In the genomic region with DNA sequence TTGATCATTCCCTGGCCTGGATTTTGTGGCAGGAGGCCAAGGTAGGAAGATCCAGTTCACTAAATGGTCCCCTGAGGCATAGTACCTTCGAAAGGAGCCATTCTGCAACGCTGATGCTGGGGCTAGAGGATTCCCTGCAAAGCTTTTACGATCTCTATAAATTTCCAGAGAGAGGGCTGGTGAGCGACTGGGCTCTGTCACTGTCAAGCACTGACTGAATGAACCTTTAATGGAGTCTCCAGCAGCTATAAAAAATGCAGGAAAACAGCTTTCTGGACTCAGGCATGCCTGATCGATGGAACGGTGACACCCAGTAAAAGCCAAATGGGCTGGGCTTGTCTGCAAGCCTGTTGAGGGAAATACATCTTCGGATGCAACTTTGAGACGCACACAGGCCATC, we compare ENCODE assay signal across 26 mouse cellular contexts.
DNase-seq lines count a peak whose midpoint lies in the region; ATAC-seq and TF ChIP-seq lines count a peak whose summit lies in the region.
"Had no signal": no experiment of that assay in that cellular context is flagged by ENCODE, and none has a peak within 500 bp of the region (broad histone marks: within the 10 kb centered on the region; RNA-seq: fewer than 3 reads in every experiment).

No protein-coding gene starts in this region.

- DNase-seq in embryo, embryonic 10.5 days (ENCODE audit: low spot score), result peak; percentile 17
- no peak for DNase-seq in embryo, embryonic 10 days (ENCODE audit: low spot score)
- DNase-seq in limb, embryonic 11.5 days (ENCODE audit: low spot score), result peak; percentile 50
- DNase-seq in limb, embryonic 10.5 days (ENCODE audit: low spot score), result no peak
- peak; percentile 91 for DNase-seq in MN1 (ENCODE audit: low spot score)
- peak; percentile 67 for DNase-seq in limb, embryonic 14.5 days (ENCODE audit: low spot score)
- no peak for DNase-seq in Muller cell, postnatal 12 days (ENCODE audit: inconsistent ontology term)
- DNase-seq: adrenal gland, postnatal 14 days; cerebellum, adult 9-10 months; gastrocnemius, postnatal 10 days; heart, postnatal 4 days; kidney, adult 18-20 months; kidney, postnatal 14 days; left cerebral cortex, postnatal 4 days; retina, postnatal 1 day; right cerebral cortex, postnatal 25 days; spleen, adult 18-20 months; thymus, adult 18-20 months; thymus, postnatal 4 days had no signal

- no peak for TF ChIP-seq POLR2A in limb, embryonic 14.5 days (IDR thresholded peaks at IDR 0.05; ENCODE audit: borderline replicate concordance, extremely low read depth, insufficient read depth, insufficient read length)

- H3K27me3 ChIP-seq in limb, embryonic 11.5 days (ENCODE audit: control insufficient read depth, insufficient read depth, low read length), result no peaks in the 10 kb centered on the region
- H3K27me3 ChIP-seq in limb, embryonic 10.5 days (ENCODE audit: low read depth, poor library complexity, severe bottlenecking), result peaks cover 75% of the 10 kb centered on the region
- no peaks in the 10 kb centered on the region for H3K27me3 ChIP-seq in limb, embryonic 14.5 days (ENCODE audit: control insufficient read depth, insufficient read depth, low read length)
- H3K27me3 ChIP-seq: forebrain, embryonic 13.5 days had no signal

- H3K27ac ChIP-seq in limb, embryonic 11.5 days (replicated peaks; ENCODE audit: low read depth, low read length), result no peak overlapping the region
- H3K27ac ChIP-seq in limb, embryonic 10.5 days, result no peak overlapping the region
- no peak overlapping the region for H3K27ac ChIP-seq in limb, embryonic 14.5 days (replicated peaks; ENCODE audit: low read depth, low read length)
- H3K27ac ChIP-seq: forebrain, embryonic 13.5 days; heart, embryonic 10.5 days; hindbrain, embryonic 14.5 days; liver, embryonic 14.5 days; midbrain, embryonic 12.5 days had no signal

- peaks cover 4% of the 10 kb centered on the region; the same call in 1 of the 2 replicates for H3K4me1 ChIP-seq in limb, embryonic 11.5 days (ENCODE audit: control insufficient read depth, insufficient read depth, low read length)
- H3K4me1 ChIP-seq in limb, embryonic 10.5 days, result peaks cover 19% of the 10 kb centered on the region
- 0 out of 2 replicates have a peak, but pooled peaks cover 12% of the 10 kb centered on the region for H3K4me1 ChIP-seq in limb, embryonic 14.5 days (ENCODE audit: control insufficient read depth, insufficient read depth, low read length)
- H3K4me1 ChIP-seq: forebrain, embryonic 13.5 days; midbrain, embryonic 12.5 days had no signal

- no peak overlapping the region for H3K4me3 ChIP-seq in limb, embryonic 11.5 days (ENCODE audit: low read depth, low read length)
- no peak overlapping the region for H3K4me3 ChIP-seq in limb, embryonic 10.5 days
- no peak overlapping the region for H3K4me3 ChIP-seq in limb, embryonic 14.5 days (replicated peaks; ENCODE audit: low read length)
- H3K4me3 ChIP-seq: forebrain, embryonic 13.5 days; heart, embryonic 10.5 days; midbrain, embryonic 12.5 days had no signal

- no peaks in the 10 kb centered on the region for H3K9me3 ChIP-seq in limb, embryonic 11.5 days (ENCODE audit: control insufficient read depth, low read length)
- no peaks in the 10 kb centered on the region for H3K9me3 ChIP-seq in limb, embryonic 10.5 days (replicated peaks)
- H3K9me3 ChIP-seq in limb, embryonic 14.5 days (ENCODE audit: control insufficient read depth, low read length), result no peaks in the 10 kb centered on the region
- H3K9me3 ChIP-seq: forebrain, embryonic 13.5 days; heart, embryonic 10.5 days; midbrain, embryonic 12.5 days had no signal

- no peak overlapping the region for H3K9ac ChIP-seq in limb, embryonic 11.5 days (ENCODE audit: low read length)
- H3K9ac ChIP-seq in limb, embryonic 14.5 days (ENCODE audit: low read depth, low read length, severe bottlenecking), result no peak overlapping the region
- H3K9ac ChIP-seq: forebrain, embryonic 13.5 days; hindbrain, embryonic 14.5 days; liver, embryonic 14.5 days; midbrain, embryonic 12.5 days had no signal

- 10% methylated on average over 8 of the region's 8 CpGs for WGBS in limb, embryonic 11.5 days
- 22% methylated on average over 8 of the region's 8 CpGs for WGBS in limb, embryonic 10.5 days
- 13% methylated on average over 8 of the region's 8 CpGs for WGBS in limb, embryonic 14.5 days

- H3K4me2 ChIP-seq in limb, embryonic 11.5 days (ENCODE audit: low read depth, severe bottlenecking), result no peak overlapping the region
- no peak overlapping the region for H3K4me2 ChIP-seq in limb, embryonic 14.5 days (replicated peaks; ENCODE audit: low read depth, low read length, severe bottlenecking)
- H3K4me2 ChIP-seq: forebrain, embryonic 13.5 days; hindbrain, embryonic 14.5 days; midbrain, embryonic 12.5 days had no signal

- no peaks in the 10 kb centered on the region for H3K36me3 ChIP-seq in limb, embryonic 11.5 days (ENCODE audit: control insufficient read depth, insufficient read depth, low read length)
- H3K36me3 ChIP-seq in limb, embryonic 10.5 days, result no peaks in the 10 kb centered on the region
- H3K36me3 ChIP-seq in limb, embryonic 14.5 days (ENCODE audit: control insufficient read depth, insufficient read depth, low read length), result no peaks in the 10 kb centered on the region
- H3K36me3 ChIP-seq: heart, embryonic 10.5 days; midbrain, embryonic 12.5 days had no signal

- ATAC-seq in limb, embryonic 11.5 days (ENCODE audit: insufficient number of reproducible peaks, low FRiP score, low TSS enrichment, low read depth), result no peak
- peak; percentile 68 for ATAC-seq in limb, embryonic 14.5 days (ENCODE audit: low FRiP score, low read depth)
- no peak for ATAC-seq in megakaryocyte progenitor cell, adult 5-6 weeks (replicated peaks; ENCODE audit: poor library complexity)
- ATAC-seq: forebrain, embryonic 13.5 days; lung, postnatal 0 days had no signal

Comparison
In these comparisons a context has a peak if more than half of its experiments do, and no peak if none do; other contexts are left out.
1. DNase-seq: peak in embryo, embryonic 10.5 days (single experiment), limb, embryonic 11.5 days (single experiment), MN1 (single experiment) and limb, embryonic 14.5 days (single experiment); none in embryo, embryonic 10 days (single experiment), limb, embryonic 10.5 days (single experiment) and Muller cell, postnatal 12 days (single experiment).